Mouse (Mus musculus): ENCODE measurements around the gene Olfr17. TPM values are rescaled to one million over a fixed set of nuclear protein-coding genes. Genes with fewer than 3 reads are reported as not detected.
"Not testable (repeated sequence)": the region's sequence is repeated elsewhere in the genome, so short reads cannot be mapped to it uniquely, and the experiment has no call there.

Gene Olfr17
- total RNA-seq (2021) = not detected

- DNase-seq = no peak
These were observed at the start of gene Olfr17 for GRCm38 (mm10) chr7:107092920-107093319. Gene Olfr17 (plus strand): TSS chr7:107093220.

GRCm38 (mm10) chr7:107044407-107044806, 48.6 kb upstream of the Olfr17 start:
- no peak for DNase-seq

GRCm38 (mm10) chr7:107045833-107046232, 47.2 kb upstream of the Olfr17 start:
- DNase-seq = peak; percentile 35

- DNase-seq = no peak
These were observed 45.4 kb upstream of the Olfr17 start for GRCm38 (mm10) chr7:107047578-107047977.

GRCm38 (mm10) chr7:107070681-107071080, 22.3 kb upstream of the Olfr17 start, which contains the start of gene Olfr714:
Gene Olfr714 (plus strand): TSS chr7:107070981.
- DNase-seq = no peak

- not testable (repeated sequence) for DNase-seq
These were observed 17.2 kb downstream of the Olfr17 start, which contains the start of gene Olfr715b for GRCm38 (mm10) chr7:107110269-107110668. Gene Olfr715b (minus strand): TSS chr7:107110369.

GRCm38 (mm10) chr7:107130983-107131382, 38.0 kb downstream of the Olfr17 start, which contains the start of gene Olfr715:
Gene Olfr715 (minus strand): TSS chr7:107131083.
- not testable (repeated sequence) for DNase-seq

GRCm38 (mm10) chr7:107138027-107138426, 45.0 kb downstream of the Olfr17 start, which contains the start of gene Olfr716:
Gene Olfr716 (plus strand): TSS chr7:107138327.
- DNase-seq = not testable (repeated sequence)

Other genes with a start within 250 kb of the Olfr17 start
- gene Olfr703, start 249.9 kb upstream of the Olfr17 start, total RNA-seq (2021) = not detected
- not detected for gene Olfr704, start 230.0 kb upstream of the Olfr17 start, total RNA-seq (2021)
- not detected for gene Olfr705, start 216.3 kb upstream of the Olfr17 start, total RNA-seq (2021)
- gene Olfr706, start 205.1 kb upstream of the Olfr17 start, total RNA-seq (2021) = not detected
- gene Olfr707, start 192.0 kb upstream of the Olfr17 start, total RNA-seq (2021) = not detected
- not detected for gene Olfr1532-ps1, start 185.2 kb upstream of the Olfr17 start, total RNA-seq (2021)
- gene Olfr709-ps1, start 161.0 kb upstream of the Olfr17 start, total RNA-seq (2021) = under 1 TPM in 1 of 2 experiments, not detected in 1; 0.07 TPM
- gene Olfr710, start 144.9 kb upstream of the Olfr17 start, total RNA-seq (2021) = not detected
- not detected for gene Olfr6, start 129.3 kb upstream of the Olfr17 start, total RNA-seq (2021)
- gene Olfr711, start 117.8 kb upstream of the Olfr17 start, total RNA-seq (2021) = not detected
- not detected for gene Olfr2, start 87.1 kb upstream of the Olfr17 start, total RNA-seq (2021)
- gene Olfr713, start 62.0 kb upstream of the Olfr17 start, total RNA-seq (2021) = not detected
- gene Olfr714, start 22.2 kb upstream of the Olfr17 start, total RNA-seq (2021) = not detected
- not detected for gene Olfr715b, start 17.1 kb downstream of the Olfr17 start, total RNA-seq (2021)
- not detected for gene Olfr715, start 37.9 kb downstream of the Olfr17 start, total RNA-seq (2021)
- not detected for gene Olfr716, start 45.1 kb downstream of the Olfr17 start, total RNA-seq (2021)
- not detected for gene Nlrp14, start 73.8 kb downstream of the Olfr17 start, total RNA-seq (2021)
- not detected for gene Rbmxl2, start 116.2 kb downstream of the Olfr17 start, total RNA-seq (2021)

All from heart, postnatal 4 days (tissue).